Mouse (Mus musculus) MEL (cell line): ENCODE data around the gene 2010300C02Rik. TPM values are rescaled to one million over a fixed set of nuclear protein-coding genes. Genes with fewer than 3 reads are reported as not detected.
A peak's percentile ranks its signal among the peaks of the same experiment; 100 is the strongest.

Source experiments
- DNase-seq: peaks from one replicate; pipeline ENCODE4 v3.0.0; 2011; ENCODE audit warnings: low read depth, low spot score
- H3K27ac ChIP-seq: 2 replicates; pipeline ENCODE4 v1.5.1; 2012; ENCODE audit warnings: low read depth, mild to moderate bottlenecking, control low read depth, low read length, moderate library complexity; ENCODE audit not compliant: control insufficient read depth
- H3K27me3 ChIP-seq, 2 experiments: fragments of 150-350 bp in 1 of 2; sonication (generic) in 1 of 2; 2 replicates each; pipeline ENCODE4 v1.6.1; 2012; ENCODE audit warnings: low read length in 2 of 2, mild to moderate bottlenecking in 2 of 2, improper control_type of control experiment in 1 of 2, moderate library complexity in 1 of 2; ENCODE audit not compliant: insufficient read depth in 2 of 2, control insufficient read depth in 1 of 2
- H3K36me3 ChIP-seq, 2 experiments: 2 replicates each; pipeline ENCODE4 v1.6.1; 2012 to 2014; ENCODE audit warnings: low read length in 2 of 2, improper control_type of control experiment in 1 of 2, inconsistent platforms in 1 of 2, mild to moderate bottlenecking in 1 of 2; ENCODE audit not compliant: insufficient read depth in 2 of 2, control insufficient read depth in 1 of 2
- H3K4me1 ChIP-seq, 2 experiments: fragments of 150-350 bp in 1 of 2; sonication (generic) in 1 of 2; 2 replicates each; pipeline ENCODE4 v1.6.1; 2012; ENCODE audit warnings: low read length in 2 of 2, improper control_type of control experiment in 1 of 2, mild to moderate bottlenecking in 1 of 2; ENCODE audit not compliant: insufficient read depth in 2 of 2, control insufficient read depth in 1 of 2
- H3K4me3 ChIP-seq, 2 experiments: fragments of 150-350 bp in 1 of 2; sonication (generic) in 1 of 2; 2 replicates each; pipeline ENCODE4 v1.5.1; 2012; ENCODE audit warnings: low read depth in 2 of 2, low read length in 2 of 2, mild to moderate bottlenecking in 2 of 2, moderate library complexity in 2 of 2, control low read depth in 1 of 2, improper control_type of control experiment in 1 of 2; ENCODE audit not compliant: control insufficient read depth in 1 of 2, insufficient read depth in 1 of 2
- H3K79me2 ChIP-seq: 2 replicates; pipeline ENCODE4 v1.6.1; 2012; ENCODE audit warnings: mild to moderate bottlenecking, low read length, moderate library complexity; ENCODE audit not compliant: control insufficient read depth, poor library complexity, insufficient read depth
- H3K9ac ChIP-seq: 2 replicates; pipeline ENCODE4 v1.6.1; 2012; ENCODE audit warnings: low read depth, mild to moderate bottlenecking, control low read depth, low read length, moderate library complexity; ENCODE audit not compliant: control insufficient read depth, poor library complexity, severe bottlenecking
- H3K9me3 ChIP-seq: fragments of 150-350 bp; sonication (generic); replicated peaks from 2 replicates; pipeline ENCODE4 v1.6.1; 2012; ENCODE audit warnings: mild to moderate bottlenecking, low read length, improper control_type of control experiment, moderate library complexity; ENCODE audit not compliant: insufficient read depth
- BHLHE40 ChIP-seq: IDR thresholded peaks from 2 replicates; pipeline ENCODE4 v1.6.1; 2012; ENCODE audit warnings: low read depth, mild to moderate bottlenecking, inconsistent platforms, low read length, improper control_type of control experiment, borderline replicate concordance
- CTCF ChIP-seq, 3 experiments: IDR thresholded peaks in 2 of 3; conservative IDR thresholded peaks in 1 of 3; 2 replicates each; pipeline ENCODE4 v1.5.1; 2011 to 2012; ENCODE audit warnings: low read length in 3 of 3, low read depth in 2 of 3, mild to moderate bottlenecking in 2 of 3, improper control_type of control experiment in 1 of 3, inconsistent platforms in 1 of 3, mixed read lengths in 1 of 3, moderate library complexity in 1 of 3; ENCODE audit not compliant: control insufficient read depth in 1 of 3, insufficient read depth in 1 of 3, poor library complexity in 1 of 3, severe bottlenecking in 1 of 3
- ELF1 ChIP-seq: IDR thresholded peaks from 2 replicates; pipeline ENCODE4 v1.6.1; 2014; ENCODE audit warnings: low read depth, mild to moderate bottlenecking, inconsistent platforms, low read length, improper control_type of control experiment, moderate library complexity
- GABPA ChIP-seq: IDR thresholded peaks from 2 replicates; pipeline ENCODE4 v1.6.1; 2012; ENCODE audit warnings: low read depth, mild to moderate bottlenecking, inconsistent platforms, low read length, improper control_type of control experiment, moderate library complexity
- JUND ChIP-seq: IDR thresholded peaks from 2 replicates; pipeline ENCODE4 v1.6.1; 2011; ENCODE audit warnings: low read depth, mild to moderate bottlenecking, improper control_type of control experiment, low read length
- KAT2A ChIP-seq: conservative IDR thresholded peaks from 2 replicates; pipeline ENCODE4 v1.6.1; 2012; ENCODE audit warnings: low read depth, low read length, improper control_type of control experiment, inconsistent platforms
- MAFK ChIP-seq: IDR thresholded peaks from 2 replicates; pipeline ENCODE4 v1.6.1; 2011; ENCODE audit warnings: low read depth, mild to moderate bottlenecking, low read length, improper control_type of control experiment, borderline replicate concordance
- MAZ ChIP-seq: IDR thresholded peaks from 2 replicates; pipeline ENCODE4 v1.6.1; 2012; ENCODE audit warnings: low read depth, mild to moderate bottlenecking, inconsistent platforms, low read length, improper control_type of control experiment
- MYB ChIP-seq: IDR thresholded peaks from 2 replicates; pipeline ENCODE4 v1.6.1; 2011; ENCODE audit warnings: mild to moderate bottlenecking, low read depth, low read length, improper control_type of control experiment
- MYC ChIP-seq: IDR thresholded peaks from 2 replicates; pipeline ENCODE4 v1.6.1; 2011; ENCODE audit warnings: low read depth, mild to moderate bottlenecking, low read length, improper control_type of control experiment, moderate library complexity
- NELFE ChIP-seq: IDR thresholded peaks from 2 replicates; pipeline ENCODE4 v1.6.1; 2011; ENCODE audit warnings: low read depth, low read length, improper control_type of control experiment
- NRF1 ChIP-seq: IDR thresholded peaks from 2 replicates; pipeline ENCODE4 v1.6.1; 2014; ENCODE audit warnings: low read depth, mild to moderate bottlenecking, inconsistent platforms, low read length, improper control_type of control experiment, moderate library complexity; ENCODE audit not compliant: poor library complexity, insufficient read depth, severe bottlenecking
- POLR2AphosphoS2 ChIP-seq: IDR thresholded peaks from 2 replicates; pipeline ENCODE4 v1.6.1; 2011; ENCODE audit warnings: low read length, improper control_type of control experiment
- POLR2AphosphoS5 ChIP-seq: IDR thresholded peaks from 2 replicates; pipeline ENCODE4 v1.6.1; 2012; ENCODE audit warnings: low read depth, borderline replicate concordance, mild to moderate bottlenecking, inconsistent platforms, low read length, moderate library complexity, mixed read lengths
- RAD21 ChIP-seq: IDR thresholded peaks from 2 replicates; pipeline ENCODE4 v1.6.1; 2011; ENCODE audit warnings: mild to moderate bottlenecking, low read depth, low read length, improper control_type of control experiment
- SMC3 ChIP-seq: IDR thresholded peaks from 2 replicates; pipeline ENCODE4 v1.6.1; 2011; ENCODE audit warnings: low read depth, low read length, improper control_type of control experiment
- TBP ChIP-seq: IDR thresholded peaks from 2 replicates; pipeline ENCODE4 v1.8.0; 2011; ENCODE audit warnings: low read depth, low read length, improper control_type of control experiment
- TCF12 ChIP-seq: IDR thresholded peaks from 2 replicates; pipeline ENCODE4 v1.6.1; 2014; ENCODE audit warnings: low read depth, mild to moderate bottlenecking, inconsistent platforms, low read length, improper control_type of control experiment, moderate library complexity
- UBTF ChIP-seq: IDR thresholded peaks from 2 replicates; pipeline ENCODE4 v1.6.1; 2012; ENCODE audit warnings: low read depth, mild to moderate bottlenecking, inconsistent platforms, low read length, improper control_type of control experiment, moderate library complexity, borderline replicate concordance; ENCODE audit not compliant: insufficient read depth
- ZC3H11A ChIP-seq: IDR thresholded peaks from 2 replicates; pipeline ENCODE4 v1.6.1; 2012; ENCODE audit warnings: low read depth, mild to moderate bottlenecking, inconsistent platforms, low read length, improper control_type of control experiment
- ZNF384 ChIP-seq: IDR thresholded peaks from 2 replicates; pipeline ENCODE4 v1.6.1; 2012; ENCODE audit warnings: low read depth, mild to moderate bottlenecking, inconsistent platforms, low read length, improper control_type of control experiment
- polyA plus RNA-seq, 2 experiments: library from polyadenylated mRNA; stranded (reverse) in 1 of 2; unstranded in 1 of 2; fragments of >175 nt in 1 of 2; fragments of >200 nt in 1 of 2; gene quantifications; 2 replicates each; pipeline versions ENCODE4 v1.2.1 to v1.2.4; 2012; ENCODE audit warnings: low replicate concordance in 2 of 2, low read depth in 1 of 2; ENCODE audit not compliant: insufficient read length in 2 of 2, insufficient read depth in 1 of 2, missing spikeins in 1 of 2
- total RNA-seq: library from RNA; depleted of rRNA; stranded (reverse); fragments of 300-350 nt; gene quantifications from 2 replicates; pipeline ENCODE4 v1.2.3, GENCODE M21; 2012; rRNA removed

The 2010300C02Rik gene
- total RNA-seq (not detected in 2 replicates), polyA plus RNA-seq (not detected)

DNA sequence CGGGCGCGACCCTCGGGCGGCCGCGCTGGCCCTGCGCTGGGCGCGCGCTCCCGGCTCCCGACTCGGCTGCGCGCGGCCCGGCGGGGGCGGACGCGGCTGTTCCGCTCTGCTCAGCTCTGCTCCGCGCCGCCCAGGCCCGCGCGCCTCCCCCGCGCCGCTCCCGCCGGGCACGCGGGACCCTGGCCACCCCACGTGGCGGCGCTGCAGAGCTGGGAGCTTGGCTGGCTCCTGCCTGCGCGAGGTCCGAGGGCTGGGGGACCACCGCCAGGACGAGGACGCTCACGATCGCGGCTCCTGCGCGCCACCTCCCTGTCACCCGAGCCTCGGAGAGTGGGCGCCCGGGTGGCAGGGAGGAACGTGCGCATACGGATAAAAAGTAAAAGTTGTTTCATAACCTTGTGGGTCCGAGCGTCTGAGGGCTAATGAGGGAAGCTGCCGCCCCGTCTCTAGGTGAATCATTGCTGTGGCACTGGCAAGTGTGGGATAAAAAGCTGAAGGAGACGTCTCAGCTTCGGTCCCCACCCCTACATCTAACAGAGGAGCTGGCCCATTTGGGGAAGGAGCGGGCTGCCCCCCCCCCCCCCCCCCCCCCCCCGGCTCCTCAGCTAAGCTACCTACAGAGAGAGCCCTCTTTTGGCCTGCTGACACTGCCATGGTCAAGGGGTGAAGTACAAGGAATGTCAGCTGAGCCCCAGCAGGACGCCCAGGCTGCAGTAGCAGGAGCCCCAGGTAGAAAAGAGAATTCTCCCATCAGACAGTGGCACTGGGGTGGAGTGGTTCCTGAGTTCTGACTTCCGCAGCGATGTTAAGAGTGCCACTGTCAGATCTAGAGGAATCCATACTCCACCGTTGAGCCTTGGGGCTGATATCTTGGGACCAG is at the start of gene 2010300C02Rik:
Gene 2010300C02Rik (minus strand): TSS at position 325 of the 880 bp plus-strand sequence.
- H3K9ac ChIP-seq = no peak within 1 kb of the TSS

GRCm38 (mm10) chr1:37759407-37759806 is 39.5 kb upstream of the 2010300C02Rik start:
- Histone ChIP-seq H3K9ac (no peak overlapping the region), H3K79me2 (no peaks in the 10 kb centered on the region), H3K27ac (no peak overlapping the region), H3K4me3 (no peak overlapping the region), H3K9me3 (no peaks in the 10 kb centered on the region), H3K36me3 (no peaks in the 10 kb centered on the region), H3K27me3 (peaks cover 7 to 13% of the 10 kb centered on the region in 2 experiments), H3K4me1 (no peaks in the 10 kb centered on the region)
- DNase-seq = peak; percentile 44
- TF ChIP-seq SMC3 (peak; percentile 81), NRF1 (no peak), ZNF384 (no peak), TCF12 (no peak), JUND (no peak), MYB (no peak), NELFE (no peak), MAFK (no peak), TBP (no peak), CTCF (IDR thresholded peaks at IDR 0.05 in 2 of 3, conservative IDR thresholded peaks at IDR 0.05 in 1 of 3; ENCODE audit: control insufficient read depth in 1 of 3, insufficient read depth in 1 of 3, low read depth in 2 of 3, low read length in 3 of 3, poor library complexity in 1 of 3, severe bottlenecking in 1 of 3) (peak; percentile 19 to 62 (median 49); a peak in 4 of 6 replicates), ELF1 (no peak), RAD21 (peak; percentile 58), UBTF (no peak), BHLHE40 (no peak), POLR2AphosphoS5 (no peak), ZC3H11A (peak; percentile 57), MAZ (no peak), MYC (no peak), KAT2A (no peak)
- TF ChIP-seq, all 39 proteins: peak for 4

More for the DNA sequence above, at the start of gene 2010300C02Rik:
- no peaks in the 10 kb centered on the region for H3K9me3 ChIP-seq
- no peak within 1 kb of the TSS for H3K4me3 ChIP-seq
- no peaks in the 10 kb centered on the region for H3K4me1 ChIP-seq
- no peak for DNase-seq
- no peak within 1 kb of the TSS for H3K27ac ChIP-seq
- H3K27me3 ChIP-seq = peaks cover 5 to 11% of the 10 kb centered on the region in 2 experiments; a peak in 3 of 4 replicates
- H3K79me2 ChIP-seq = no peaks in the 10 kb centered on the region
- no peak for TF ChIP-seq GABPA
- TF ChIP-seq POLR2AphosphoS2 = no peak
- H3K36me3 ChIP-seq = no peaks in the 10 kb centered on the region
